Mouse (Mus musculus): ENCODE data around the gene Tpst2.

GRCm38 (mm10) chr5:112272934-112273333 lies 3.6 kb upstream of the Tpst2 start:
- TF ChIP-seq CTCF (IDR thresholded peaks at IDR 0.05; ENCODE audit: low read depth) (no peak), EP300 (IDR thresholded peaks at IDR 0.05; ENCODE audit: low read depth) (no peak)
